Mouse (Mus musculus): ENCODE measurements around the gene Mpc1.

Mpc1 gene

GRCm38 (mm10) chr17:8282821-8283525, at the start of gene Mpc1:
Gene Mpc1, plus strand, starts transcription at chr17:8282904.
- DNase-seq, result peak; percentile 85

DNA sequence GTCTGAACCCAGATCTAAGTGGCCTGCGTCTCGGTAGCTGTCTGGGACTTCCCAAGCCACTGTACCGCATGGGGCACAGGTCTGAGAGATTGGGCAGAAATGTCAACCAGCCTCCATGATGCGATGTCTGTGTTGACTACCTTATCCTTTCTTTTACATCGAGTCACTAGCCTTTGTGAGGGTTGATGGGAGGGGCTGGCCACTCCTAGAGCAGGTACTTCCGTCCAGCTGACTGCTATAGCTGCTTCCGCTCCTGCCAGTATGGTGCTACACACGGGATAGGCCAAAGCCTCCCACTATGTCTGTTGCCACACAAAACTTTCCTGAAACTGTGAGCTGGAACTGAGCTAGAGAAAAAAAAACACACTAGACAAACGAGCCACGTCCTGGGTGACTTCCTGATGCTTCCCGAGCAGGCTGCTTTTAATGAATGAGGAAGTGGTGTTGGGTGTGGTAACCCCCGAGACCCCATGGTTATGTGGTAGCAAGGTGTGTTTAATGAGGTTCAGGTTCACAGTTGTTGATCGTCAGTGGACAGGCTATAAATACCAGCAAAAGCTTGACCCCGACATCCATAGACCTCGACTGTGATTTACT, 49.0 kb upstream of the Mpc1 start:
- DNase-seq, result no peak

GRCm38 (mm10) chr17:8234537-8234936, 48.2 kb upstream of the Mpc1 start:
- no peak for DNase-seq

DNA sequence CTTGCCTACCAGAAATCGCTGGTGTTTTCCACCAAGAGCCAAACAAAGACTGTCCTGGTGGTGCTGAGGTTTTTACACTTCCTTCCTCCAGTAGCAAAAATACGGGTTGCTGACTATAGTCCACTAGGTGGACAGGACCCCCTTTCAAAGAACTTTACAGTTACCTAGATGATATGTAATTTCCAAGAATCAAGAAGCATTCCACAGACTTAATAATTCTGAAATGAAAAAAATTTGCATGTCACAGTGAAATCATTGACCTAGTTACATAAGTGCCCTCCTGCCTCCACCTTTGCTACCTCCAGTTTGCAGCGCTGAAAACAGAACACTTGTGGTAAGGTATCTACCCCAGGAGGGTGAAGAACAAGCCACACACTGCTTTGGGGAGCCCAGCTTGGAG, 47.0 kb upstream of the Mpc1 start, which contains the start of gene Ccr6:
Ccr6 (plus strand) TSS at position 301 of the 400 bp plus-strand sequence.
- no peak for DNase-seq

GRCm38 (mm10) chr17:8238012-8238710, 44.5 kb upstream of the Mpc1 start:
- DNase-seq, result no peak

DNA sequence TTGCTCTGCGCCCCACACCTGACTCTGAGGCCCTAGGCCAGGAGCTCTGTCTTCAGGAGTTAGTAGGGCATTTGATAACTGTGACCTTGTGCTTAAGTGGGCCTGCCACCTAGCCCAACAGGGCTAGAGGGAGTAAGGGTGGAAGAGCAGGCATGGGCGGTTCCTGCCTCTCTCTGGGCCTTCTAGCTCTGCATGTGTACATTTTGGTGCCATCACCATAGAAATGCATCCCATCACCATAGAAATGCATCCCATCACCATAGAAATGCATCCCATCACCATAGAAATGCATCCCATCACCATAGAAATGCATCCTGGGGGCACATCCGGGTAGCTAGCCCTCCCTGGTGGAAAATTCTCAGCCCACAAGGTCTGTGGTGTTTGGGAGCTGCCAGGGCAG, 43.1 kb upstream of the Mpc1 start:
- no peak for DNase-seq

- DNase-seq, result no peak
Measured at GRCm38 (mm10) chr17:8240517-8240916, 42.2 kb upstream of the Mpc1 start.

DNA sequence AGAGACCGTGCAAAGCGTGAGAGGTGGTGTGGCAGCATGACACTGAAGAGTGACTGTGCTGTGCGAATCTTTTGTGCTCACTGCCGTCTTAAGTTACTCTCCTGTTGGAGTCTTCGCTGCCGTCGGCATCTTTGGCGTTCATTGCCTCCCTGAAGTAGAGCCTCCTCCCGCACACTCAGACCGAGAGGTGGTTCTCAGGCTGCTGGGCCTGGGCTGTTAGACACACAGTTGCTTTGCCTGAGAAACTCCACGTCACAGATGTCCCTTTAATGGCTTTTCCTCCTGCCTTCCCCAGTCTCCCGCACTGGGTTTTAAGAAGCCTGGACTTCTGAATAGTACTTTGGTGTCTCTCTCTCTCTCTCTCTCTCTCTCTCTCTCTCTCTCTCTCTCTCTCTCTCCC, 41.1 kb upstream of the Mpc1 start:
- no peak for DNase-seq

- no peak for DNase-seq
Measured at GRCm38 (mm10) chr17:8242186-8242585, 40.5 kb upstream of the Mpc1 start.

- no peak for DNase-seq
Measured at GRCm38 (mm10) chr17:8244124-8244523, 38.6 kb upstream of the Mpc1 start.

DNA sequence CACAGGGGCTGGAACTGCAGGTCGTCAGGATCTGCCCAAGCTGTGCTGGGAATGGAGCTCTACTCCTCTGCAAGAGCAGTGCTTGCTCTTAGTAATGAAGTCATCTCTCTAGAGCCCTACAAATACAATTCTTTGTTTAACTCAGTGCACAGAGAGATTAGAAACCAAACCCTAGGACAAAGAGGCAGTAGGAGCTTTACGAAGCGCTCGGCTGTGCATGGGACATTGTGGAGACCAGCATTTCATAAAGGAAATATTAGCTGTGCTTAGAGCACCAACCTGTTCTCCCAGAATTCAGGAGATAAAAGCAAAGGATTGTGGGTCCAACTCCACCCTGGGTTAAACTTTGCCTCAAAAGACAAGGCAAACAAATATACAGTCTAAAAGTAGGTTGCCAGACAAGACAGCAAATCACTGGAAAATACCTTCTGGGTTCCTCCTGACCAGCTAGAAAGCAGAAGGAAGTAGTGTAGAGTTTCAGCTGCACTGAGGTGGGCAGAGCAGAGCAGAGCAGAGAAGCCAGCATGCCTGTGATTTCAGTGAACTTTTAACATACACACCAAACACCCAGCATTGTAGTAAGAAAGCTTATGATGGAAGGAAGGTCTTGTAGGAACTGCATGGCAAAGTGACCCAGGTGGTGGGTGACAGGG, 36.5 kb upstream of the Mpc1 start:
- no peak for DNase-seq

DNA sequence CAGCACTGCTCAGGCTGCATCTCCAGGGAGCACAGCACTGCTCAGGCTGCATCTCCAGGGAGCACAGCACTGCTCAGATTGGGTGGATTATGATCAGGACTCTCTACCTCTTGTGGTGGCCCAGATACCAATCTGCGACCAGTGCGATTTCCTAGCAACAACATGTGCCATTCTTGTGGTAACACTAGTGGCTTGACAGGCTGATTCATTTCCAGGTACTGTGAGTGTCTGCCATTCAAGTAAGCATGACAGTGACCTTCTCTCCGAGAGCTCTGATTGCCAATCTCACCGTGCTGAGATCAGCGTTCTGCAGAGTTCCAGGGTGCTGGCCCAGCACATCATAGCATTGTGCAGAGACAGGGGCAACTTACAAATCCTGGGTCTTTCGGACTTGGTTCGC, 31.0 kb upstream of the Mpc1 start:
- DNase-seq, result no peak

GRCm38 (mm10) chr17:8254268-8254667, 28.4 kb upstream of the Mpc1 start:
- DNase-seq, result no peak

DNA sequence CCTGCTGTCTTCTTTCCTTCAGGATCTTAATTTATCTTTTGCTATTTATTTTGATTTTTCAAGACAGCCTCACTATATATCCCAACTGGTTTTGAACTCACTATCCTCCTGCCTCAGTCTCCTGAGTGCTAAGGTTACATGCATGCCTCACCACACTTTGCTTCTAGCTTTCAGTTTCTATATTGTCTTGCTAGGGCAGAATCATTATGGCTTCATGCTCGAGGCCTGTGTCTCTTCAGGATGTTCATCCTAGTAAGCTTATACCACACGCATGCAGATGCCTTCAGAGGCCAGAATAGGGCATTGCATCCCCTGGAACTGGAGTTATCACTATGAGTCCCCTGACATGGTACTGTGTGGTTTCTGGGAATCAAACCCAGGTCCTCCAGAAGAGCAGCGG, 27.8 kb upstream of the Mpc1 start:
- no peak for DNase-seq

DNA sequence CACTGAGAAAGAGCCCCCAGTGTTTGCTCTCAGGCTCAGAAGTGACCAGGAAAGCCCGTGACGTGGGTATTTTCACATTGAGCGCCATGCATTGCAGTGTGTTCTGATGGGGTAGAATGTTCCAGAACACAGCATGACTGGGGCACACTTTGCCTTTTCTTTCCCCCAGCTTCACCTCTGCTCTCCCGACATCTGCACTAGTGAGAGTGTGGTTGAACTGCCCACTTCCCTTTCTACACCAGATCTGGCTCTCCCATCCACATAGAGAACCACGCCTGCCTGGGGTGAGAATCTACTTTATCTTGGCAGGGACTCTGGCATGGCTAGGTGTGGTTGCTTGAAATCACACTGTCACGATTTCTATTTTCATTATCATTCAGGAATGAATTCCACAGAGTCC, 27.1 kb upstream of the Mpc1 start:
- DNase-seq, result no peak

DNA sequence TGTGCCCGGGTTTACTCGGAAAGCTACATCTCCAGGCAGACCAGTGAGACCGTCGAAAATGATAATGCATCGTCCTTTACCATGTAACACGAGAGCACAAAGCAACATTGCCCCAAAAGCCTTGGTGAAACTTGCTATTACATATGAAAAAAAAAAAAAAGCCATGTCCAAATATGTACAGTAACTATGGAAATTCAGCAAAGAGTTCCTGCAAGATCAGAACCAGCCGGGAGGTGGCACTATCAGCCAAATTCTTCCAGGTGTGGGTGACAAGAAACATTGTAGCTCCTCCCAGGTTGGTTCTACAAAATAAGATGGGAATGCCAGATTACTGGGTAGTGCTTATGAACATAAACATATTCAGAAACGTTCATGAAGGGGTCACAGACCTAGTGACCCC, 25.7 kb upstream of the Mpc1 start:
- DNase-seq, result no peak

- DNase-seq, result peak; percentile 61
Measured at GRCm38 (mm10) chr17:8264638-8265037, 18.1 kb upstream of the Mpc1 start.

GRCm38 (mm10) chr17:8272054-8272749, 10.5 kb upstream of the Mpc1 start:
- no peak for DNase-seq

DNA sequence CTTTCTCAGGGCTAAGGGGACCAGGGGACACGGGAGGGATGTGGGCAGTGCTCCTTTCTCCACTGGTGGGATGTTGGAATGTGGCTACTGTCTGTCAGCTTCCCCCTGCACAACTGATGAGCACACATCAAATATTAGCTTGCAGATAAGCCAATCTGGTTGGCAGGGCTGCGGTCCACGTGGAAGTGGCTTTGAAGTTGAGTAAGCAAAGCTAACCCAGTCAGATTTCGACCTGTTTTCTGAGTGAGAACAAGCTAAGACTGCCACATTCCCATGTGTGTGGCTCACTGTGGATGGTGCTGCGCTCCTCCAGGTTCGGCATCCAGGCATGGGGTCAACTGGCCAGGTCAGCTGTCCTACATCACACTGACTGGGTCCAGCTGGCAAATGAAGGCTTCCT, 9.8 kb upstream of the Mpc1 start:
- DNase-seq, result no peak

- peak; percentile 41 for DNase-seq
Measured at GRCm38 (mm10) chr17:8276071-8276470, 6.6 kb upstream of the Mpc1 start.

DNA sequence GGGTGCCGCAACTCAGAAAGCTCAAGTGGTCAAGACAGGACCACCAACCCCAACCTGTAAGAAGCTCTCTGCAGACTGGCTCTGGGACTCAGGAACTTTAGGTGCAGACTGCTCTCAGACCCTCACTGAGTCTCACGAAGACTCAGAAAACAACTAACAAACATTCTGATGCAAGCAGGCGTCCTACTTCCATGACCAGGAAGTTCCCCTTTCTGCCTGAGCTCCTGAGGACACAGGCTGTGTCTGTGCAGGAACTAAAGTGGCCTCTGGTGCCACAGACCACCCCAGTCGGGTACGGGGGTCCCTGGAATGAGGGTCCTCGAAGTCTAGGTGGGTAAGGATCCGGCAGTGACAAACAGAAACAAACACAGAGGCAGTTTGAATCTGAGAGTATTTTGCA, 6.0 kb upstream of the Mpc1 start:
- no peak for DNase-seq

GRCm38 (mm10) chr17:8277266-8277665, 5.4 kb upstream of the Mpc1 start:
- no peak for DNase-seq

DNA sequence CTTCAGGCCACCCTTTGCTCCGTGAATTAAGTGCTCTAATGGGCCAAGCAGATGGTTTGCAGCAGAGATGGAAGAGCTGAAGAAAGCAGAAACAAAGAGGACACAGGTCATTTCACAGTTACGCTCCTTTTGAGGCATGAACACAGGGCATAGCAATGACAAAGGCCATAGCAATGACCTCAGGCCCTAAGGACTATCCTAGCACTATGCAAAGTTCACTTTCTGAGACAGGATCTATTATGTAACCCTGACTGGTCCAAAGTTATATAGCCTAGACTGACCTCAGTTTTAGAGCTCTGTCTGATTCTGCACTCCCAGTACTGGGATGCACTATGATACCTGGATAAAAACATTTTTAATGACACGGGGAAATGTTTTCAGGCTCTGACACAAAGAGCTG, 4.3 kb upstream of the Mpc1 start:
- no peak for DNase-seq
